Comparison of ENCODE assay signal across 8 mouse cellular contexts in genomic region chr3:109027515-109027987, GRCm38 (mm10). TPM values are rescaled to one million over a fixed set of nuclear protein-coding genes. Genes with fewer than 3 reads are reported as not detected.
DNase-seq lines count a peak whose midpoint lies in the region; ATAC-seq and TF ChIP-seq lines count a peak whose summit lies in the region.

Gene Fam102b, minus strand, starts transcription at chr3:109027607.

- H3K4me3 ChIP-seq in embryonic facial prominence, embryonic 13.5 days = peak within 1 kb of the TSS; percentile 64
- H3K4me3 ChIP-seq in kidney, adult 2 months (ENCODE audit: insufficient read depth, low read depth, low read length) = peak within 1 kb of the TSS; percentile 55
- peak within 1 kb of the TSS; percentile 70 for H3K4me3 ChIP-seq in limb, embryonic 14.5 days (replicated peaks; ENCODE audit: low read length)
- peak within 1 kb of the TSS; percentile 66 for H3K4me3 ChIP-seq in midbrain, embryonic 16.5 days (ENCODE audit: low read depth, low read length)
- H3K4me3 ChIP-seq in spleen, adult 2 months (ENCODE audit: extremely low read depth, insufficient read depth, insufficient read length) = peak within 1 kb of the TSS; percentile 75

- H3K36me3 ChIP-seq in embryonic facial prominence, embryonic 13.5 days = no peaks in the 10 kb centered on the region
- H3K36me3 ChIP-seq in kidney, adult 2 months (ENCODE audit: control insufficient read depth, insufficient read depth, low read length) = no peaks in the 10 kb centered on the region
- no peaks in the 10 kb centered on the region for H3K36me3 ChIP-seq in limb, embryonic 14.5 days (ENCODE audit: control insufficient read depth, insufficient read depth, low read length)
- H3K36me3 ChIP-seq in midbrain, embryonic 16.5 days (ENCODE audit: control insufficient read depth, insufficient read depth, low read length) = no peaks in the 10 kb centered on the region
- no peaks in the 10 kb centered on the region for H3K36me3 ChIP-seq in spleen, adult 2 months (ENCODE audit: control insufficient read depth, insufficient read depth, low read length)

- under 1% methylated on average over 37 of the region's 54 CpGs for WGBS in embryonic facial prominence, embryonic 13.5 days
- under 1% methylated on average over 52 of the region's 54 CpGs for whole genome bisulfite sequencing in kidney, adult 2 months
- WGBS in limb, embryonic 14.5 days = 1% methylated on average over 27 of the region's 54 CpGs
- 0% methylated on average over 26 of the region's 54 CpGs for WGBS in midbrain, embryonic 16.5 days
- WGBS in spleen, adult 2 months = under 1% methylated on average over 48 of the region's 54 CpGs

- no peak for TF ChIP-seq POLR2A in kidney, adult 2 months (IDR thresholded peaks at IDR 0.05; ENCODE audit: low read depth, low read length)
- TF ChIP-seq POLR2A in limb, embryonic 14.5 days (IDR thresholded peaks at IDR 0.05; ENCODE audit: borderline replicate concordance, extremely low read depth, insufficient read depth, insufficient read length) = no peak
- peak; percentile 30 for TF ChIP-seq POLR2A in spleen, adult 2 months (IDR thresholded peaks at IDR 0.05; ENCODE audit: low read depth, low read length)

- TF ChIP-seq CTCF in kidney, adult 2 months (conservative IDR thresholded peaks at IDR 0.05; ENCODE audit: insufficient read depth, insufficient read length, low read depth, low read length) = peak; percentile 60
- peak; percentile 83 for TF ChIP-seq CTCF in spleen, adult 2 months (IDR thresholded peaks at IDR 0.05; ENCODE audit: extremely low read depth, insufficient read depth, insufficient read length, insufficient replicate concordance)

- peak; percentile 93 for DNase-seq in 416B (ENCODE audit: low read depth)
- peak; percentile 80 for DNase-seq in adrenal gland, postnatal 4 days (ENCODE audit: low spot score in 2 of 2)
- DNase-seq in heart, adult 18-20 months = peak; percentile 90 to 96
- peak; percentile 92 for DNase-seq in kidney, adult 2 months
- peak; percentile 85 for DNase-seq in limb, embryonic 14.5 days (ENCODE audit: low spot score)
- DNase-seq in spleen, adult 2 months (ENCODE audit: low read depth in 1 of 2, low spot score in 2 of 2) = peak; percentile 83 to 90

- peak within 1 kb of the TSS; percentile 80 for H3K4me2 ChIP-seq in embryonic facial prominence, embryonic 13.5 days
- peak within 1 kb of the TSS; percentile 74 for H3K4me2 ChIP-seq in limb, embryonic 14.5 days (replicated peaks; ENCODE audit: low read depth, low read length, severe bottlenecking)
- H3K4me2 ChIP-seq in midbrain, embryonic 16.5 days (ENCODE audit: low read length) = peak within 1 kb of the TSS; percentile 73

- peak within 1 kb of the TSS; percentile 84 for H3K27ac ChIP-seq in embryonic facial prominence, embryonic 13.5 days
- H3K27ac ChIP-seq in kidney, adult 2 months (ENCODE audit: insufficient read depth, low read depth, low read length) = no peak within 1 kb of the TSS
- peak within 1 kb of the TSS; percentile 82 for H3K27ac ChIP-seq in limb, embryonic 14.5 days (replicated peaks; ENCODE audit: low read depth, low read length)
- peak within 1 kb of the TSS; percentile 87 for H3K27ac ChIP-seq in midbrain, embryonic 16.5 days (ENCODE audit: low read length)
- peak within 1 kb of the TSS; percentile 47 for H3K27ac ChIP-seq in spleen, adult 2 months (ENCODE audit: insufficient read depth, low read length)

- no peaks in the 10 kb centered on the region for H3K9me3 ChIP-seq in embryonic facial prominence, embryonic 13.5 days
- no peaks in the 10 kb centered on the region for H3K9me3 ChIP-seq in limb, embryonic 14.5 days (ENCODE audit: control insufficient read depth, low read length)
- no peaks in the 10 kb centered on the region for H3K9me3 ChIP-seq in midbrain, embryonic 16.5 days (replicated peaks; ENCODE audit: control insufficient read depth, low read length, poor library complexity, severe bottlenecking)

- H3K9ac ChIP-seq in embryonic facial prominence, embryonic 13.5 days = peak within 1 kb of the TSS; percentile 87
- peak within 1 kb of the TSS; percentile 84 for H3K9ac ChIP-seq in limb, embryonic 14.5 days (ENCODE audit: low read depth, low read length, severe bottlenecking)
- peak within 1 kb of the TSS; percentile 80 for H3K9ac ChIP-seq in midbrain, embryonic 16.5 days (ENCODE audit: low read depth, low read length)

- H3K4me1 ChIP-seq in embryonic facial prominence, embryonic 13.5 days = peaks cover 35% of the 10 kb centered on the region
- H3K4me1 ChIP-seq in kidney, adult 2 months (ENCODE audit: control insufficient read depth, insufficient read depth, low read length) = peaks cover 13% of the 10 kb centered on the region; the same call in 1 of the 2 replicates
- H3K4me1 ChIP-seq in limb, embryonic 14.5 days (ENCODE audit: control insufficient read depth, insufficient read depth, low read length) = peaks cover 27% of the 10 kb centered on the region
- H3K4me1 ChIP-seq in midbrain, embryonic 16.5 days (ENCODE audit: control insufficient read depth, insufficient read depth, low read length) = peaks cover 28% of the 10 kb centered on the region
- 0 out of 2 replicates have a peak, but pooled peaks cover 3% of the 10 kb centered on the region for H3K4me1 ChIP-seq in spleen, adult 2 months (ENCODE audit: control insufficient read depth, insufficient read depth, insufficient read length)

- no peaks in the 10 kb centered on the region for H3K27me3 ChIP-seq in embryonic facial prominence, embryonic 13.5 days
- H3K27me3 ChIP-seq in kidney, adult 2 months (replicated peaks; ENCODE audit: control insufficient read depth, insufficient read depth, low read length) = no peaks in the 10 kb centered on the region
- no peaks in the 10 kb centered on the region for H3K27me3 ChIP-seq in limb, embryonic 14.5 days (ENCODE audit: control insufficient read depth, insufficient read depth, low read length)
- no peaks in the 10 kb centered on the region for H3K27me3 ChIP-seq in midbrain, embryonic 16.5 days (ENCODE audit: control insufficient read depth, insufficient read depth, low read depth, low read length)
- H3K27me3 ChIP-seq in spleen, adult 2 months (ENCODE audit: control insufficient read depth, insufficient read depth, low read length) = no peaks in the 10 kb centered on the region

- ATAC-seq in embryonic facial prominence, embryonic 13.5 days (ENCODE audit: insufficient number of reproducible peaks, insufficient read depth, low FRiP score, low TSS enrichment, low read depth) = peak; percentile 83
- peak; percentile 81 for ATAC-seq in limb, embryonic 14.5 days (ENCODE audit: low FRiP score, low read depth)
- peak; percentile 90 for ATAC-seq in midbrain, embryonic 16.5 days

RNA-seq across cellular contexts. Expression of gene Fam102b, which starts in this region (rescaled TPM):
- total RNA-seq in adrenal gland, postnatal 4 days (2021) = 10 to 100 TPM; 20.7 to 22.7 TPM
- 5.3 and 7.7 TPM in 2 replicates for polyA plus RNA-seq in embryonic facial prominence, embryonic 13.5 days (2015; fragmentation: Nextera tagmentation; extraction: Ambion mirVana)
- total RNA-seq in heart, adult 18-20 months (2021) = 10 to 100 TPM; 13.0 to 13.8 TPM
- 6.1 and 7.8 TPM in 2 replicates for polyA plus RNA-seq in kidney, adult 2 months (2012; rRNA removed)
- 13.3 and 15.4 TPM in 2 replicates for polyA plus RNA-seq in limb, embryonic 14.5 days (2012; rRNA removed)
- polyA plus RNA-seq in limb, embryonic 14.5 days (2014; fragmentation: Nextera tagmentation; extraction: Ambion mirVana) = 16.9 and 20.9 TPM in 2 replicates
- polyA plus RNA-seq in midbrain, embryonic 16.5 days (2015; fragmentation: Nextera tagmentation; extraction: Ambion mirVana) = 13.4 and 14.1 TPM in 2 replicates
- polyA plus RNA-seq in spleen, adult 2 months (2012; rRNA removed) = 1.8 and 2.5 TPM in 2 replicates
